Mouse (Mus musculus) intestine, embryonic 16.5 days (tissue): ENCODE data around the gene Ces2a. TPM values are rescaled to one million over a fixed set of nuclear protein-coding genes. Genes with fewer than 3 reads are reported as not detected.
A peak's percentile ranks its signal among the peaks of the same experiment; 100 is the strongest.

Source experiments
- ATAC-seq: fragments of 200-750 bp; cut with Nextera tagmentation; 2 replicates; pipeline ENCODE4 v1.8.0; 2017; ENCODE audit warnings: moderate TSS enrichment, moderate library complexity
- H3K27ac ChIP-seq: fragments of 300-500 bp; sonication (generic); 2 replicates; pipeline ENCODE4 v1.5.1; 2014; ENCODE audit warnings: mild to moderate bottlenecking, low read length
- H3K27me3 ChIP-seq: fragments of 300-500 bp; sonication (generic); replicated peaks from 2 replicates; pipeline ENCODE4 v1.6.1; 2014; ENCODE audit warnings: low read length, control low read depth, mixed read lengths; ENCODE audit not compliant: control insufficient read depth, insufficient read depth
- H3K36me3 ChIP-seq: fragments of 300-500 bp; sonication (generic); 2 replicates; pipeline ENCODE4 v1.6.1; 2014; ENCODE audit warnings: low read length, control low read depth; ENCODE audit not compliant: control insufficient read depth, insufficient read depth
- H3K4me1 ChIP-seq: fragments of 300-500 bp; sonication (generic); 2 replicates; pipeline ENCODE4 v1.6.1; 2014; ENCODE audit warnings: low read length, control low read depth, mixed read lengths; ENCODE audit not compliant: control insufficient read depth, insufficient read depth
- H3K4me2 ChIP-seq: fragments of 300-500 bp; sonication (generic); 2 replicates; pipeline ENCODE4 v1.6.1; 2014; ENCODE audit warnings: low read depth, low read length, control low read depth
- H3K4me3 ChIP-seq: fragments of 300-500 bp; sonication (generic); 2 replicates; pipeline ENCODE4 v1.5.1; 2014; ENCODE audit warnings: mild to moderate bottlenecking, low read length
- H3K9ac ChIP-seq: fragments of 300-500 bp; sonication (generic); 2 replicates; pipeline ENCODE4 v1.6.1; 2014; ENCODE audit warnings: low read depth, low read length
- H3K9me3 ChIP-seq: fragments of 300-500 bp; sonication (generic); 2 replicates; pipeline ENCODE4 v1.6.1; 2016; ENCODE audit warnings: low read length, control low read depth; ENCODE audit not compliant: control insufficient read depth
- WGBS: fragments of 180-500 bp; shearing (Covaris S2); extraction: QIAGEN DNeasy Blood & Tissue Kit; methylation state at CpG from one replicate; pipeline ENCODE4 v1.1.7; 2014; 5-methylcytosine and 5-hydroxymethylcytosine counted together
- polyA plus RNA-seq: library from polyadenylated mRNA; unstranded; fragments of >200 nt; fragmentation: Nextera tagmentation; extraction: Ambion mirVana; gene quantifications from 2 replicates; pipeline ENCODE4 v1.2.1, GENCODE M21; 2015

Ces2a gene
- polyA plus RNA-seq, 1 experiment from 2014 or later = 8.7 TPM

DNA sequence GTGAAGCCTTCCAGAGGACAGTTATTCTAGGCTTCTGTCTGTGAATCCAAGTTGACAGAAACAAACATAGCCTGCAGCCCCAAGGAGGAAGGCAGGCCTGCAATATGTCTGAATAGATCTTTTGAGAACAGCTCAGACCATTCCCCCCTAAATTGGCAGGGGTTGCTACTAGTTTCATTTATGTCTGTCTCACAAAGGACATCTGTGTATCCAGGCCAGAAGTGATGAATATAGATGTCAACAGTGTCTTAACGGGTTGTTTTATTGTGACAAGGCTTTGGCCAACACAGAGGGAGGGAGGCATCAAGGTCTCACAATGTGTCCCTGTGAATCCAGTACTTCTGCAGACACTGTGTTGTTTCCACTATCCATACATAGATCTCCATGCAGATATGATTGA lies 23.8 kb downstream of the Ces2a start:
- WGBS = 48% methylated on average over 1 of the region's 1 CpGs
- Histone ChIP-seq H3K9me3 (no peaks in the 10 kb centered on the region), H3K36me3 (no peaks in the 10 kb centered on the region), H3K9ac (no peak overlapping the region), H3K27me3 (no peaks in the 10 kb centered on the region), H3K27ac (no peak overlapping the region), H3K4me1 (0 out of 2 replicates have a peak, but pooled peaks cover 3% of the 10 kb centered on the region), H3K4me2 (no peak overlapping the region), H3K4me3 (no peak overlapping the region)
- no peak for ATAC-seq

DNA sequence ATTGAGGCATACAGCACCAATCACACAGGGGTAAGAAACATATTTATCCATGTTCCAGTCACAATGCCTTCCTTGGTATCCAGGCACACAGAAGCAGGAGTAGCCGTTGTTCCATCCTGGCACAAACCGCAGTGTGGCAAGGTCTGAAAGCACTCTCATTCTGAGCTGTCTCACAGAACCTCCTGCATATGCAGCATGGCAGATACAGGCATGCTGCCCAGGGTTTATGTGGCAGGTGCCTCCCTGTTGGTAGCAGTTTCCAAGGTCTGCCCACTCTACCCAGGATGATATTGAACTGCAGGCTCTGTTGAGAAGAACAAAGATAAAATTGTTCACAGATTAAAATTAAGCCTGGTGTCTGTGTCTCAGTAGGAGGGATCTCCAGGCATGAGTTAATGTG lies 24.4 kb downstream of the Ces2a start:
- Histone ChIP-seq H3K4me3 (no peak overlapping the region), H3K9me3 (no peaks in the 10 kb centered on the region), H3K27ac (no peak overlapping the region), H3K9ac (no peak overlapping the region), H3K4me2 (no peak overlapping the region), H3K36me3 (no peaks in the 10 kb centered on the region), H3K4me1 (0 out of 2 replicates have a peak, but pooled peaks cover 3% of the 10 kb centered on the region), H3K27me3 (no peaks in the 10 kb centered on the region)
- WGBS = 93% methylated on average over 2 of the region's 2 CpGs
- no peak for ATAC-seq

DNA sequence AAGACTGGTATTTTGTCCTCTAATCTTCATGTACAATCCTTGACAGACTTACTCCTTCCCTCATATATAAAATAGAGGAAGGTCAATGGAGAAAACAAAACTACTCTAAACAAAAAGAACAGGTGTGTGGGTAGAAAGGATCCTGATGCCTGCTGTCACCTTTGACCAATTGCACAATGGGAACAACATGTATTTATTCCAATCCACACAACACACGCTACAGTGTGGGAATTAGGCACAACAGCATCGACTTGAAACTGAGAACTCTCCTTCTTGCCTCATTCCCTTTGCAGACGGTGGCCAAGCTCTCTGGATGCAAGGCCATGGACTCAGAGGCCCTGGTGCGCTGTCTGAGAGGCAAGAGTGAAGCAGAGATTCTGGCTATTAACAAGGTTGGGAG lies 27.3 kb downstream of the Ces2a start:
- H3K4me2 ChIP-seq = no peak overlapping the region
- H3K27me3 ChIP-seq = no peaks in the 10 kb centered on the region
- no peaks in the 10 kb centered on the region for H3K9me3 ChIP-seq
- ATAC-seq = no peak
- no peaks in the 10 kb centered on the region for H3K4me1 ChIP-seq
- H3K36me3 ChIP-seq = no peaks in the 10 kb centered on the region
- 84% methylated on average over 4 of the region's 4 CpGs for WGBS
- no peak overlapping the region for H3K27ac ChIP-seq
- no peak overlapping the region for H3K4me3 ChIP-seq
- H3K9ac ChIP-seq = no peak overlapping the region

GRCm38 (mm10) chr8:104766485-104766884 lies 32.7 kb downstream of the Ces2a start:
- Histone ChIP-seq H3K9me3 (no peaks in the 10 kb centered on the region), H3K36me3 (no peaks in the 10 kb centered on the region), H3K4me3 (no peak overlapping the region), H3K27me3 (no peaks in the 10 kb centered on the region), H3K27ac (no peak overlapping the region), H3K4me2 (no peak overlapping the region), H3K4me1 (no peaks in the 10 kb centered on the region), H3K9ac (no peak overlapping the region)
- ATAC-seq = no peak
- 66% methylated on average over 4 of the region's 4 CpGs for WGBS

DNA sequence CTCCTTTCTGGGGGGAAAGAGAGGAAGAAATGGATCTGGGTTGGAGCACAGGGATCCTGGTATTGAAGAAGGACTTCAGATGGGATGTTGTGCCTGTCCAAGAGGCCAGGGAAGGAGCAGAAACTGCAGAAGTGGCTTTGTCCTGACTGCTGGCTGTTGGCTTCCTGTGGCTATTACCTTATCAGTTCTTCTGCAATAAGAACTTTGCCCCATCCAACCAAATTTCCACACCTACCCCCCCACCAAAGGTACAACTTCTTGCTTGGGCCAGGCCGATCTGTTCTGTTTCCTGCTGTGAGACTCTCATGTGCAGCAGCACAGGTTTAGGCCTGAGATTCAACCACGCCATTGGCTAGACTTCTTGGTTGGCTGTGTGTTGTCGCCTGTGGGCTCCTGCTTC lies 36.6 kb downstream of the Ces2a start:
- Histone ChIP-seq H3K4me3 (no peak overlapping the region), H3K9ac (no peak overlapping the region), H3K27ac (no peak overlapping the region), H3K9me3 (no peaks in the 10 kb centered on the region), H3K27me3 (no peaks in the 10 kb centered on the region), H3K4me2 (no peak overlapping the region), H3K36me3 (no peaks in the 10 kb centered on the region), H3K4me1 (no peaks in the 10 kb centered on the region)
- no peak for ATAC-seq
- 93% methylated on average over 3 of the region's 3 CpGs for WGBS

DNA sequence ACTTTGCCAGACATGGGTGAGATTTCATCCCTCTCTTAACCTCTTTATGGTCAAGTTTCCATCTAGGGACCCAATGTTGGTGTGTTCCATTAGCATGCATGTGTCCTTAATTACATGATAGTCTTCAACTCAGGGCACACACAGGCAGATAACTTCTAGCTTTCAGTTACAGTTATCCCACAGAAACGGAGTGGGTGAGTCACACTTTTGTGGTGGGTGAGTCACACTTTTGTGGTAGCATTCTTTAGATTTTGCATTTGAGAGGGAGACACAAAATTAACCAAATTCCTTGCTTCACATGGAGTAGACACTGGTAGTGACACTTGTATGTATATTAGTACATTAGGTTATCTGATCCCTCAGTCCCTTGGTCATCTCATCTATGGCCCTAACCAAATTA lies 53.2 kb downstream of the Ces2a start:
- Histone ChIP-seq H3K27me3 (no peaks in the 10 kb centered on the region), H3K4me1 (no peaks in the 10 kb centered on the region), H3K27ac (no peak overlapping the region), H3K9ac (no peak overlapping the region), H3K9me3 (no peaks in the 10 kb centered on the region), H3K36me3 (no peaks in the 10 kb centered on the region), H3K4me2 (no peak overlapping the region), H3K4me3 (no peak overlapping the region)
- ATAC-seq = no peak
- WGBS = 73% methylated on average over 1 of the region's 1 CpGs

DNA sequence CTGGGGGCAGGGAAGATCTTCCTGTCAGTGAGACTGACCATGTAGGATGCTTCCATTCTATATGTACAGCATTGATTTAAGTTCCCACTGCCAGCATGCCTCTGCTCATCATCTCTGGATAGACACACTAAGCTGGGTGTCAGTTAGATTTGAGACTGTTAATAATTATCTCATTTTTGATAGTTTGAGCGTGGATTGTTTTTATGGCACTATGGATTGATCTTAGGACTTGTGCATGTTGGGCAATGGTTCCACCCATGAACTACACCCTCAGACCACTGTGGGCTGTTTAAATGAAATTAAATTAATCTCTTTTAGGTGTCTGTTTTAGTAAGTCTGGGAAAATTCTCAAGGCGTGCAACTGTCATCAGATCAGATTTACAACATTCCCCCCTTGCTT lies 55.1 kb downstream of the Ces2a start:
- 60% methylated on average over 2 of the region's 2 CpGs for WGBS
- Histone ChIP-seq H3K9ac (no peak overlapping the region), H3K4me3 (no peak overlapping the region), H3K4me1 (no peaks in the 10 kb centered on the region), H3K36me3 (no peaks in the 10 kb centered on the region), H3K27me3 (no peaks in the 10 kb centered on the region), H3K27ac (no peak overlapping the region), H3K4me2 (no peak overlapping the region), H3K9me3 (no peaks in the 10 kb centered on the region)
- ATAC-seq = 0 out of 2 replicates have a peak, but pooled peaks have one; percentile 17

DNA sequence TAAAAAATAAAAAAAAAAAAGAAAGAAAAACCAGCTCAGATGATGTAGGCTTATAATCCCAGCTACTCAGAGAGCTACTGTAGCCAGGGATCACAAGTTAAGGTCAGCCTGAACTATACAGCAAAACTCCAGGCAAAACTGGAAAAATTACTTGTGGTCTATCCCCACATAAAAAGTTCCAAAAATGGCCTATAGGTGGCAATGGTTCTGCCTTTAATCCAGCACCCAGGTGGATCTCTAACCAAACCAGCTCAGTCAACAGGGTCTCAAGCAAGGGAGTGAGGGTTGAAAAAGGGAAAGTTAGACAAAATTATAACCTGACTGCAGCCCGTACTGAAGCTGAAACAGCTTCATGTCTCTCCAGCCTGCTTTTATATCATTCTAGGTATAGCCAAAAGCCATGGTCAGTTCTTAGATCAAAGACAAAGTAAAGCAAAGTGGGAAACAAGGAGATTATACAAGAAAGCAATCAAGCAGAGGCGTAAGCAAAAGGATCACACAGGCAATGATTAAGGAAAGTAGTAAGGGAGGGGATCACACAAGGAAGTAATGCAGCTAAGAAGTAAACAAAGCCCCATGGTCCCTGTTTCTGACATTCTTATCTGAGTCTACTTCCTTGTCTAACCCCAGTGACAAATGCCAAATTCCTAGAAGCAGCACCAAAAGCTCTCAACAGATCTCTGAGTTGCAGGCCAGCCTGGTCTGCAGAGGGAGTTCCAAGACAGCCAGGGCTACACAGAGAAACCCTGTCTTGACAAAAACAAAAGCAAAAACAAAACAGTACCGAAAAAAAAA lies 56.3 kb downstream of the Ces2a start:
- H3K27me3 ChIP-seq = no peaks in the 10 kb centered on the region
- H3K4me3 ChIP-seq = no peak overlapping the region
- no peaks in the 10 kb centered on the region for H3K36me3 ChIP-seq
- H3K27ac ChIP-seq = no peak overlapping the region
- H3K4me1 ChIP-seq = no peaks in the 10 kb centered on the region
- H3K9ac ChIP-seq = no peak overlapping the region
- H3K4me2 ChIP-seq = no peak overlapping the region
- WGBS = 63% methylated on average over 3 of the region's 3 CpGs
- peak; percentile 56 for ATAC-seq
- H3K9me3 ChIP-seq = no peaks in the 10 kb centered on the region
